Mouse (Mus musculus) thymus, postnatal 0 days (tissue): ENCODE data around the gene Hmga1b. TPM values are rescaled to one million over a fixed set of nuclear protein-coding genes. Genes with fewer than 3 reads are reported as not detected.
"Not testable (repeated sequence)": the region's sequence is repeated elsewhere in the genome, so short reads cannot be mapped to it uniquely, and the experiment has no call there.

Experiments
- DNase-seq: peaks from one replicate; pipeline ENCODE4 v3.0.0-alpha.2; 2015; ENCODE audit warnings: low spot score
- polyA plus RNA-seq: library from polyadenylated mRNA; unstranded; fragments of >200 nt; fragmentation: Nextera tagmentation; extraction: Ambion mirVana; gene quantifications from 2 replicates; pipeline ENCODE4 v1.2.1, GENCODE M21; 2015

The Hmga1b gene
- polyA plus RNA-seq, 1 experiment from 2014 or later: 9.7 TPM

DNA sequence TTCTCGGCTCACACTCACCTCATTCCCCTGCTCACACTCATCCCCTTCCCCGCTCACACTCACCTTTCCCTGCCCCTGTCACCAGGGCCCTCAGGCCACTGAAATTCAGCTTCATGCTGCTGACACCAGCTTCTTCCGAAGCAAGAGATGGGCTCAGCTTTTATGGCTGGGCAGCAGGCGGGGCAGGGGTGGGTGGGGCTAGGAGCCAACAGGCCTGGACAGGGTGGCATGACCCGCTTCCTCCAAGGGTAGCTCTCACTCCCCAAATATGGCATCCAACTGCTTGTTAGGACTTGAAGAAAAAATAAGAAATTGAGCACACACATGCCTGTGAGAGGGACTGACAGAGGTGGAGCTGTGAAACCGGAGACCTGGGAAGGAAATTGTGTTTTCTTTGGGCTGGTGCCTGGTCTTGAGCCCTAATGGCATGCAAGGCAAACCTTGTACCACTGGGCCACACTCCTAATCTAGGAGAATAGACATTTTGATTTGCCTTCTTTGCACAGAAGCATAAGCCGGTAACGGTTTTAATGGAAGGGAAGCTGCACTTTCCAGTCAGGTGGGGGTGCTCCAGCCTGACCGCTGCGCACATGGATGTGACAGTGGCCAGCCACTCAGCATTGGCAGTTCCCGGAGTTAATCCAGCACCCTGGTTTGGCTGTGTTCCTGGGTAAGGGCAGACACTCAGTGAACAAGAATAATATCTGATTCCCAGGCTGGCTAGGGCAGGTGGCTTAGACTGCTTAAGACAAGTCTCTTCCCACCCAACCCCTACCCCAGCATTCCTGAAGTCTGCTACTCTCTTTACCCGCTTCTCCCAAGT, 30.5 kb upstream of the Hmga1b start, which contains the start of gene Cbr2:
Gene Cbr2 (minus strand): TSS at position 257 of the 823 bp plus-strand sequence.
- DNase-seq: no peak

DNA sequence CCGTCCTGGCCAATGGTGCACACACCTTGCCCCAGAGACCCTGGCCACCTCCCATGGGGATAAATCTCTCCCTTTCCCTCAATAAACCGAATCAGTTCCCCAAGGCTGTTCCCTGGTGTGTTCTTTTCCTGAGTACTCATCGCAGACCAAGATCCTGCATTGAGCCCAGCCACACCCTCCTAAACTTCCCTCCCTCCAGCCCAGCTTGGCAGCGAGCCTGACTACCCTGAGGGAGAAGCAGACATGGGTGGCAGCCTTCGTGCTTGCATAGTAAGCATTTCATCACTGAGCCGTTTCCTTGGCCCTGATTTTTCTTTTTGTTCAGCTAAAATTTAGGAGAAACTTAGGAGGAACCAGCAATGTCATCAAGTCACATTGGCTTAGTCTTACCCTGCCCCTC, 29.1 kb upstream of the Hmga1b start:
- no peak for DNase-seq

DNA sequence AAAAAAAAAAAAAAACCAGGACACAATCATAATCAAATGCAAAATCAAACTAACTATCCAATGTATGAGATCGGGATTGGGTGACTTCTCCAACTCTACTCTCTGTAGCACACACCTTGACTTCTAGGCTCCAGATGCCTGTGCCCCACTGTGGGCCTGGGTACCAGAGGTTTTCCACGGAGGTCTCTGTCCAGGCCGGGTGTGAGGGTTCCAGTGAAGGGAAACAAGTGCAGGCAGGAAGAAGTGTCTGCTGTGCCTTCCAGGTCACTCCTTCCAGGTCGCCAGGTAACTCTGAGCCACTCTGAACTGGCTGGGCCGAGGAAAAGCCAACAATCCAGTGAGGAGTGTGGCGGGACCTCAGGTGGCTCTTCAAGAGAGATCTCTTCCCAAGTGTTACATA, 26.2 kb upstream of the Hmga1b start:
- no peak for DNase-seq

DNA sequence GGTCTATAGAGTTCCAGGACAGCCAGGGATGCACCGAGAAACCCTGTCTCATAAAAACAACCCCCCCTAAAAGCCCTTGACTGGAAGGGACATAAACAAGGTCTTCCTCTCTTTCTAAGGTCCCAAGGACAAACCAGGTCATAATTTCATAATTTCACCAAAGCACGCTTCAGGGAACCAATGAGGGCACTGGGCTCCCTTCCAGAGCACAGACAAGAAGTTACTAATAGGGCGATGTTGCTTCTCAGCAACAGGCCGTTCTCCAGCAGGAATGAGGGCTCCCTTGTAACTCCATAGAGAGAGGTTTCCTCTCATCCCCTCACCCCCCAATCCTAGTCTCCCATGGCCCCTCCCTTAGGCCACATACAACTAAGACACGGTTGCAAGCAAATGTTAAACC, 21.6 kb upstream of the Hmga1b start:
- no peak for DNase-seq

DNA sequence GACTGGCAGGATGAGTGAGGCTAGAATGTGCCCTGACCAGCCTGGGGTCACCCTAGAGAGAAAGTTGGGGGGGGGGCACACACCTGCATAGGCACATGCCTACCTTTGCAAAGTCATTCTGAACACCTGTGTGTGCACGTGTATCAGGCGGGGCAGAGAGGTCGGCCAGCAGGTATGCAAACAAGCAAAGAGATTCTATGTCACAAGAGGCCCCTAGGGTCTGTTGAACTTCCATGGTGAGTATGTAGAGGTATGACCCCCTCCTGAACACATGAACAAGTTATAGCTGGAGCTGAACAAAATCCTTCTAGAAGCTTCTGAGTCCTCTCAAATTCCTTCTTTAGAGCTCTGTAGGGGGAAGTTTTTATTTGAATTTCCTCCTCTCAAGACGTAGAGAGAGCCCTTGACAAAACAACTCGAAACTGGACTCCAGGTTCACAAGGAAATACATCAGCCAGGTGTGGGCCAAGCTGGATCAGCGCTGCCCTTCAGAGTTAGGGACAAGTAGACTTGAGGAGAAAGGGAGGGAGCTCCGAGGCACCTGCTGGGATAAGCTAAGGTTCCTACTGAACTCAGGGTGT, 18.4 kb upstream of the Hmga1b start:
- no peak for DNase-seq

DNA sequence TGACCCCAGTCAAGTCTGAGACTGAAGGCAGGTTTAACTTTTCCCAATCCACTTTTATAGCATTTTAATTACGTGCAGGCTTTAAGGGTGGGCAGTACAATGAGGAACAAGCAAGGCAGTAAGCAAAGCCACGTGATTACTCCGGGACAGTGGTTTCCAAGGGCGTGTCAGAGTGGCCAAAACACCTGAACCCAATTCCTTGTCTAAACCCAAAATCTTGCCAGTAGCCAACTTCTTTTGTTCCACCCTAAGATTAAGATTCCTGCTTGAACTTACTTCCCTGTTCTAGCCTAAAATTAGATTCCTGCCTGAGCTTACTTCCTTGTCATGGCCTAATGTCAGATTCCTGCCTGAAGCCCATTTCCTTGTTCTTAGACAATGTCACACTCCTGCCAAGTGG, 14.6 kb upstream of the Hmga1b start:
- DNase-seq: no peak

DNA sequence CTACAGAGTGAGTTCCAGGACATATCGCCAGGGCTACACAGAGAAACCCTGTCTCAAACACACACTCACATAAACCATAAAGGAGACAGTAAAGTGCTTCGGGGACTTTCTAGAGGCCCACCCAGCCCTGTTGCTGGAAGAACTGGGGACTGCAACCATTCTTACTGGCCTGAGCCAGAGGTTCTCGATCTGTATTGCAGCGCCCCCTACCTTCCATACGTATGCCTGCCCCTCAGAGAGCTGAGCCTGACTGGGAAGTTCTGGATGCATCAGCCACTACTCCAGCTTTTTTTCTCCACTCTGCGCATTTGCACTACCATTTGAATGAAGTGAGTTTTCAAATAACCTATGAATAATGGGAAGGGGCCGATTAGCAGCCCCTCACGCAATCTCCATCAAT, 13.2 kb upstream of the Hmga1b start:
- DNase-seq: peak; percentile 51

DNA sequence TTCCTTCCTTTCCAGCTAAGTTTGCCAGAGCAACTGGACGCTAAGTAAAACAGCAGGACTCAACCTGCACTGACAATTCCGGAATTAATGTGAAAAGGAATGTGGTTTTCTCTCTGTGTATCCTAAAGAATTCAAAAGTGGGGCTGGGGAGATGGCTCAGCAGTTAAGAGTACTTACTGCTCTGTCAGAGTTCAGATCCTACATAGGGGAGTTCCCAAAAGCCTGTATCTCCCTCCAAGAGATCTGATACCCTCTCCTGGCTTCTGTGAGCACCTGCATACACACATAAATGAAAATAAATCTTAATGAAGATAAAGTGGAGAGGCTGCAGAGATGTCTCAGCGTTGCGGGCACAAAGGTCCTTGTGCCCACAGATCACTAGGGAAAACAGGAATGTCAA, 11.0 kb upstream of the Hmga1b start:
- no peak for DNase-seq

DNA sequence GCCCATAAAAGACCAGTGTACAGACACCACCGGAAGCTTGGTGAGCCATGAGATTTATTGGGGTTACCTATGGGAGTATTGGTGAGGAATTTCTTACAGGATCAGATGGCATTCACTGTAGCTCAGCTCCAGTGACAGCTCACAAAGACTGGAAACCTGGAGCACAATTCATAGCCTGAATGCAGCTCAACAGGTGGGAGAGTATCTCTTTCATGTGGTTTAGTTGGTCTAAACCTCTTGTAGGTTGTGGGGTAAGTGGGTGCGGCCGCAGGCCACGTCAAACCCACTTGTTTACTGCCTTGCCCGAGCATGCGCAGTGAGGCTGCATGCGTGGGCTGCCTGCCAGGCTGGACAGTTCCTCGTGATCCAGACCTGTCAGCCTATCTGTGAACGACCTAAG, 2.4 kb upstream of the Hmga1b start:
- DNase-seq: no peak

DNA sequence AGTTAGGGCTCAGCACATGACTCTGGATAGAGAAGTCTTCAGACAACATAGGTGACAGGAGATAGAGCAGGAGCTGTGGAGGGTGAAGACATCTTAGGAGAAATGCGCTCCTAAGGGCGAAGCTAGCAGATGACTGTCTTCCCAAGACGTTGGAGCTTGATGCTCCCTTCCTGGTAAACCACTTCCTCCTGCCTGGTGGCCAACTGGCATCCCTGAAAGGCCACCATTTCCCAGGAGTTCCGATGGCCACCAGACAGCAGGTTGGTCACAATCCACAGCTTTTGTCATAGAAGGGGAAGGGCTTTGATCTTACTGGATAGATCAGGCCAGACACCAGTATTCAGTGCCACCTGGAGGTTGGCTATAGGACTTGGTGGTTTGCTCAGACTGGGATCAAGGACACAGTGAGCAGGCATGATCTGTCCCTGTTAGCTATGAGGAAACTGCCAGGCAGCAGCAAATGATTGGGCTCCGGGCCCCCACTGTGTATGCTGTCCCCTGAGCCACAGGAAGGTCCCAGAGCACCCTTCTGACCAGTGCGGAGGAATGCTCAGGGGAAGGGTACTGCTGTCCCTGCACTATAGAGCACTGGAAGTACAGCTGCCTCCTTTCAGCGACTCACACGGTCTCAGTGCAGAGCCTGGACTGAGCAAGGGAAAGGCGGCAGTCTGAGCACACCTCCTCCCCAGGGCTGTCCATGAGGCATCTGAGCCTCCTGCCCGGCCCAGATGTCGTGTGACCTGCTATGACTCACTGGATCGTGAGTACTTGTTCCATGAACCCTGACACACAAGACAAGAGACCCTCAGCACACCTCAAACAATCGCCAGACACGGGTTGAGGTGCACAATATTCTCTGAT, 553 bp upstream of the Hmga1b start:
- DNase-seq: no peak

DNA sequence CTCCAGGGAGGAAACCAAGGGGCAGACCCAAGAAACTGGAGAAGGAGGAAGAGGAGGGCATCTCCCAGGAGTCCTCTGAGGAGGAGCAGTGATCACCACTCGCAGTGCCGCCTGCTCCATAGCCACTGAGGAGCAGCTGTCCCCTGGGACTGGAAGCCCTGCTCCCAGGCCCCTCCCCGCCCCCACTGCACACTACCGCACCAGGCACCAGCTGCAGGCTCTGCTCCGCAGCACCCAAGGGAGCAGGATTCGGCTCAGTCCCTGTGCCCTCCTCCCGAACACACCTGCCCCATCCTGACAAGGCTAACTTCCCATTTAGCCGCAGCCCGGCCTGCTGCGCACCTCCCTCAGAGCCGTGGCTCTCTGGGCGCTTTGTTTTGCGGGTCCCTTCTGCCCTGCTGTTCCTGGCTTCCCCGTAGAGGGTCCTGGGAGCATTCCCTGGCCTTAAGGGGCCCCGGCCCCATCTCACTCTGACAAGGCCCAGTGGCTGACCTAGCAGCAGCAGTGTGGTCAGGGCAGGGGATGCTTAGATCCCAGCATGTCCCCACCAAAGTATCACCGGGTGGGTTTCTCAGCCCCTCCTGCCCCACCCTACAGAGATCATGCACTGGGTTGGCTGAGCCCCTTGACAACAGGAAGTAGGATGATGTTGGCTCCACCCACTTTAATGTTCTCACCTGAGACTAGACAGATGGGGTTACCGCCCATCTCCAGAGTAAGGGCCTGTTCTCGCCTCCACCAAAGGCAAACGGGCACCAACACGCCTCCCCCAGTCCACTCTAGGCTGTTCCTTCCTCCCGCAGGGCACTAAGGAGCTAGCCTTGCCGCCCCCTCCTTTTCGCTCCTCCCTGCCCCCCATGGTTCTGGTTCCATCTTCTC, 766 bp downstream of the Hmga1b start:
- not testable (repeated sequence) for DNase-seq

DNA sequence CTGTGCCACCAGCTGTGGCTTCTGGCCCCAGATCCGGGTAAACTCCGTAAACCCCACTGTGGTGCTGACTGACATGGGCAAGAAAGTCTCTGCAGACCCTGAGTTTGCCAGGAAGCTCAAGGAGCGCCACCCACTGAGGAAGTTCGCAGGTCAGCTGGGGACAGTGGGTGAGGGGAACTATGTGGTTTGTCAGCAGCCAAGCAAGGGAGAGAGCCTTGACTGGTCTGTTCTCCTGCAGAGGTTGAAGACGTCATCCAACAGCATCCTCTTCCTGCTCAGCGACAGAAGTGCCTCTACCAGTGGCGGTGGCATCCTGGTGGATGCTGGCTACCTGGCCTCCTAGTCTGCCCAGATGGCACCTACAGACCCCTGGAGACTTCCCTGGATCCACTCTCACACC, 4.4 kb downstream of the Hmga1b start:
- DNase-seq: not testable (repeated sequence)

DNA sequence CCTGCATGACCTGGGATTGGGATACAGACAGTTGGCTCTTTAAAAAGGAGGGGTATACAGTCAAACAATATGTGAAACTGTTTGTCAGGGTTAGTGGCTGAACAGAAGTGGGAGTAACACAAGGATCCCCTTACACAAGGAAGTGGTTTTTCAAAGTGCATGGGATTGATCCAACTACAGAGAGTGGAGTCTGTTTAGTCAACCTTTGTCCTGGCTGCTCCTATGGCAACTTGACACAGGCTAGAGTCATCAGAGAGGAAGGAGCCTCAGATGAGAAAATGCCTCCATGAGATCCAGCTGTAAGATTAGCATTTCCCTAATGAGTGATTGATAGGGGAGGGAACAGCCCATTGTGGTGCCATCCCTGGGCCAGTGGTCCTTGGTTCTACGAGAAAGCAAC, 5.6 kb downstream of the Hmga1b start:
- no peak for DNase-seq

DNA sequence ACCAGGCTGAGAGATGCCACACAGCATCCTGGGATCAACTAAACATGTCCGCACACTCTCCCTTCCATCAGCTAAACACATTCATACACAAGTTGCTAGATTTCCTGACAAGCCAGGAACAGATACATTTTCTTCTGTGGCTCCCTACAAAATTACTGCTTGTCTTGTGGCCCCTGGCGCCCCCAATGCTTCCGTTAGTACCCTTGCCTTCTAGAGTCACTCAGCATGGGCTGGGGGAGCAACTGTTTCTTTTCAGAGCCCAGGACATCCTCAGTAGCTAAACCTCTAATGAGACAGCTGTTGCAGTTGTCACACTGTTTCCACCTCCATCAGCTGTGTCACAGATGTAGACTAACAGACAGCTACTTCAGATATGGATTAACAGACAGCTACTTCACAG, 10.2 kb downstream of the Hmga1b start:
- no peak for DNase-seq

DNA sequence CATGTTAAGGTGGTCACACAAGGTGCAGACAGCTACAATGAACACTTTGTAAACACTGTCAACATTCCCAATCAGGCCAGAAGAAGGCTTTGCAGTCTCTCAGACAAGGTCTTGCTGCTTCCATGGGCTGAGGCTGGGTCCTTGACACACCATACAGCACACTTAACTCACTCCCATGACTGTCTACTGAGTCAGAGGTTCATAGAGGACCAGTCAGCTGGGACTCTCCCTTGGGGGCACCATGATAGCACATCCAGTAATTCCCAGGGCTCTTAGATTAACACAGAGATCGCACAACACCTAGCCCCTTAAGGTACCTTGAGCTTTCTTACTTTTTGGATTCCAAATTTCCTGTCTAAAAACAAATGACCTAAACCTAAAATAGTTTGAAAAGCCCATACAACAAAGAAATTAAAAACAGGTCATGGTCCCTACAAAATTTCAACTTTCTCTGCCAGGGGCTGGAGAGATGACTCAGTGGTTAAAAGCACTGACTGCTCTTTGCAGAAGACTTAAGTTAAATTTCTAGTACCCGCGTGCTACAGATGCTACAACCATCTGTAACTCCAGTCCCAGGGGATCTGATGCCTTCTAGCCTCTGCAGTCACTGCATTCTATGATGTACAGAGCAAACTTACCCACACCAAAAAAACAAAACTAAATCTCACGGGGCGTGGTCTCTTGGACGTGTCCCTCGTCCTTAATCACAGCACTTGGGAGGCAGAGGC, 11.0 kb downstream of the Hmga1b start:
- no peak for DNase-seq

DNA sequence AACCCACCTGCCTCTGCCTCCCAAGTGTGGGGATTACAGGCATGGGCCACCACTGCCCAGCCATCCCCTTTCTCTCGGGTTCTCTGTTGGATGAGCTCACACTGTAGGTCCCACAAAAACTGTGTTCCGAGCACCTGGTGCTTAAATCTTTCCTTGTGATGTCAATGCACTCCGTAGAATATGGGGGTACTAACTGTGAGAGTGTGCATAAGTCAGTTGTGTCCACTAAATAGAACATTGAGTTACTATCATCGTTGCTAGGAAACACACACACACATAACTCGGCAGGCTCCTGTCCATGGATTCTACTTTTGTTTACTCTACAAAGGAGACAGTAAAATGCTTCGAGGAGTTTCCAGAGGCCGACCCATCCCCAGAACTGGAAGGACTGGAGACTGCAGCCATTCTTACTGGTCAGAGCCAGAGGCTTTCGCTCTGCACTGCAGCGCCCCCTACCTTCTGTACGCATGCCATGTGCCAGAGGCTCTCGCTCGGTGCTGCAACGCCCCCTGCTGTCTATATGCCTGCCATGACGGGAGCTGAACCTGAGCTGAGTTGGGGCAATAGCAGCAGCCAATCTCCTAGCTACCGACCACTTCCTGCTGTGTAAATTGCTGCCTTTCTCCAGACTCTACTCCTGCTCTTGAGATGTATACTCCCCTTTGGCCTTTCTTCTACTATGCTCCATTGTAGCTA, 13.3 kb downstream of the Hmga1b start:
- peak; percentile 94 for DNase-seq

DNA sequence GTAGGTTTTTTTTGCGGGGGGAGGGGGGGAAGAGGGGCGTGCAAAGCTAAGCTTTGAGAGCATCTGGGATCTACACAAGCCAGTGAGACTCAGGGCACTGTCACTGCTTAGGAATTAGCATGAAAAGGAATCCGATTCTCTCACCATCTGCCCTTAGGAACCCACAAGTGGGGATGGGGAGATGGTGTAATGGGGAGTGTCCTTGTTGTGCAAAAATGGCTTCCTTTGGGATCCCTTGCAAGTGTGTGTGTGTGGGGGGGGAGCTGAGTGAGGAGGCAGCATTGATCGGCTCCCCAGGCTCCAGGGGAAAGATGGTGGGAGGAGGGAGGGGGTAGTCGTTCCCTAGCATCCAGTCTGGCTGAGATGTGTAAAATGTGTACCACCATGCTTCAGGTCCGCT, 14.5 kb downstream of the Hmga1b start:
- DNase-seq: no peak

DNA sequence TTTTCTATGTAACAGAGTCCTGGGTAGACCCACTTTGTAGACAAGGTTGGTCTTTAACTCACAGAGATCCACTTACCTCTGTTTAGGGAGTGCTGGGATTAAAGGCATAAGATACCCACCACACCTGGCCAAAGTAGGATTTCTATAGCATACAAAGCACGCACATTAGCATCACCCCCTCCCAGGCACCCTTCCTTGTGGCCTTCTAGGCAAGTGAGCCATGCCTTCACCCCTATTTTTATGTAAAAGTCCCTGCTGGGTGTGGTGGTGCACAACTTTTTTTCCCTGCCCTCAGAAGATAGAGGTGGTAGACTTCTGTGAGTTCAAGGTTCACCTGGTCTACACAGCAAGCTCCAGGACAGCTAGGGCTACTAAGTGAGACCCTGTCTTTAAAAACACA, 17.3 kb downstream of the Hmga1b start:
- no peak for DNase-seq

DNA sequence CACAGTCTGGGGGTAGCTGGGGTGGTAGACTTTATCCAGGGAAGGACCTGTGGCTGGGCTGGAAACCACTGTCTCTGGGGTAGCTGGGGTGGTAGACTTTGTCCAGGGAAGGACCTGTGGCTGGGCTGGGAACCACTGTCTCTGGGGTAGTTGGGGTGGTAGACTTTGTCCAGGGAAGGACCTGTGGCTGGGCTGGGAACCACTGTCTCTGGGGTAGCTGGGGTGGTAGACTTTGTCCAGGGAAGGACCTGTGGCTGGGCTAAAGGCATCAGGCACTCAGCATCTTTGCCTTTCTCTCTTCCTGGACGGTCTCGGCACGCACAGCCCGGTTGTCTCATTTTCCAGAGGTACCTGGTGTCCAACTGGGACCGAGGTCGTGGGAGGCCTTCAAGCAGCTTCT, 18.8 kb downstream of the Hmga1b start:
- DNase-seq: not testable (repeated sequence)
